Mouse (Mus musculus) cerebellum, adult 2 months (tissue): ENCODE measurements around the gene Borcs7.

Experiments
- CTCF ChIP-seq: fragments of 200-500 bp; IDR thresholded peaks from 2 replicates; pipeline ENCODE4 v1.5.1; 2011; ENCODE audit warnings: low read depth, mild to moderate bottlenecking, control low read depth, low read length, moderate library complexity, borderline replicate concordance; ENCODE audit not compliant: insufficient read depth
- POLR2A ChIP-seq: fragments of 200-500 bp; IDR thresholded peaks from 2 replicates; pipeline ENCODE4 v1.6.1; 2011; ENCODE audit warnings: low read length, control low read depth, borderline replicate concordance; ENCODE audit not compliant: insufficient read depth

- no peak for TF ChIP-seq POLR2A
- TF ChIP-seq CTCF = no peak
Measured at GRCm38 (mm10) chr19:46747799-46748198, 58.1 kb downstream of the Borcs7 start.
